32 mouse cellular contexts compared by ENCODE assay signal in genomic region chr1:105999802-106000201, GRCm38 (mm10).
"Had no signal": no experiment of that assay in that cellular context is flagged by ENCODE, and none has a peak within 500 bp of the region (broad histone marks: within the 10 kb centered on the region; RNA-seq: fewer than 3 reads in every experiment).

No protein-coding gene starts in this region.

- H3K27me3 ChIP-seq: heart, embryonic 12.5 days; heart, embryonic 13.5 days; heart, embryonic 15.5 days; hindbrain, embryonic 12.5 days; hindbrain, embryonic 13.5 days; hindbrain, embryonic 15.5 days; intestine, embryonic 15.5 days had no signal

- H3K9me3 ChIP-seq: heart, embryonic 10.5 days; heart, embryonic 12.5 days; heart, embryonic 13.5 days; heart, embryonic 15.5 days; hindbrain, embryonic 10.5 days; hindbrain, embryonic 12.5 days; hindbrain, embryonic 13.5 days; hindbrain, embryonic 15.5 days; intestine, embryonic 15.5 days had no signal

- H3K4me2 ChIP-seq: heart, embryonic 11.5 days; heart, embryonic 12.5 days; heart, embryonic 13.5 days; heart, embryonic 15.5 days; hindbrain, embryonic 12.5 days; hindbrain, embryonic 13.5 days; hindbrain, embryonic 14.5 days; hindbrain, embryonic 15.5 days; intestine, embryonic 15.5 days had no signal

- ATAC-seq: hindbrain, embryonic 16.5 days; hindbrain, postnatal 0 days; inflammation-experienced regulatory T-cells, adult 6 months; intestine, embryonic 15.5 days; intestine, embryonic 16.5 days; intestine, postnatal 0 days had no signal

- H3K4me3 ChIP-seq: heart, adult 2 months; heart, embryonic 10.5 days; heart, embryonic 12.5 days; heart, embryonic 13.5 days; heart, embryonic 15.5 days; hindbrain, embryonic 10.5 days; hindbrain, embryonic 12.5 days; hindbrain, embryonic 13.5 days; hindbrain, embryonic 15.5 days; intestine, embryonic 15.5 days; layer of hippocampus, adult 2 months; left cerebral cortex, adult 2 months had no signal

- H3K4me1 ChIP-seq: hindbrain, embryonic 10.5 days had no signal

- H3K36me3 ChIP-seq: hindbrain, embryonic 15.5 days had no signal

- H3K9ac ChIP-seq: heart, embryonic 12.5 days; heart, embryonic 13.5 days; heart, embryonic 15.5 days; hindbrain, embryonic 12.5 days; hindbrain, embryonic 13.5 days; hindbrain, embryonic 14.5 days; hindbrain, embryonic 15.5 days; intestine, embryonic 15.5 days had no signal

- H3K27ac ChIP-seq: heart, adult 2 months; heart, embryonic 10.5 days; heart, embryonic 13.5 days; heart, embryonic 15.5 days; hindbrain, embryonic 10.5 days; hindbrain, embryonic 12.5 days; hindbrain, embryonic 13.5 days; hindbrain, embryonic 14.5 days; hindbrain, embryonic 15.5 days; hindbrain, postnatal 0 days; intestine, embryonic 15.5 days; layer of hippocampus, adult 2 months; left cerebral cortex, adult 2 months had no signal

- DNase-seq: heart, adult 2 months; heart, postnatal 10 days; heart, postnatal 14 days; heart, postnatal 36 days; heart, postnatal 4 days; kidney, adult 11 months; kidney, adult 18-20 months; kidney, adult 2 months; kidney, postnatal 10 days; kidney, postnatal 14 days; kidney, postnatal 25 days; kidney, postnatal 4 days; layer of hippocampus, adult 9-11 months; layer of hippocampus, postnatal 36 days had no signal
